ENCODE assay signal across 21 mouse cellular contexts in the genomic region with DNA sequence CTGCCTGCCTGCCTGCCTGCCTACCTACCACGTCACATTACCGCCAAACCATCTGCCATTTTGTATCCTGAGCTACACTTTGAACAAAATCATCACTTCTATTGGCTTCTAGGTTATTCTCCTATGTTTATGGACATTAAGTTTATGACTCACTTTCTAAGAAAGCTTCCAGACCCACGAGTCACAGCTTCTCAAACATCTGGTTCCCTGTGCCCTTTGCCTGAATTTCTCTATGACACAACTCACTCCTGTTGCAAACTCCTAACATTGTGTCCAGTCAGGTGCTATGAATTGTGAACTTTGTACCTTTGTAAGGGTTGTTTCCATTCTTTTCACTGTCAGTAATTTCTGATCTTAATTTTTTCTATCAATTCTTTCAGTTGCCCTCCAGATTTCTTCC. TPM values are rescaled to one million over a fixed set of nuclear protein-coding genes. Genes with fewer than 3 reads are reported as not detected.
DNase-seq lines count a peak whose midpoint lies in the region; ATAC-seq and TF ChIP-seq lines count a peak whose summit lies in the region.
"Had no signal": no experiment of that assay in that cellular context is flagged by ENCODE, and none has a peak within 500 bp of the region (broad histone marks: within the 10 kb centered on the region; RNA-seq: fewer than 3 reads in every experiment).

No protein-coding gene starts in this region.

- no peak for DNase-seq in kidney, adult 2 months
- DNase-seq in 3T3-L1 (ENCODE audit: low read depth, low spot score) = peak; percentile 88
- no peak for DNase-seq in Patski (ENCODE audit: low read depth, low spot score)
- DNase-seq in stomach, postnatal 0 days (ENCODE audit: low spot score) = no peak
- DNase-seq in cerebellum, adult 18-20 months = no peak
- no peak for DNase-seq in retina, embryonic 14.5 days (ENCODE audit: low spot score)
- DNase-seq in lung, postnatal 0 days (ENCODE audit: low spot score) = no peak
- DNase-seq: adrenal gland, adult 2 months; adrenal gland, postnatal 10 days; adrenal gland, postnatal 25 days; cerebellum, adult 11 months; cerebellum, adult 2 months; cerebellum, adult 9-10 months; cerebellum, postnatal 10 days; cerebellum, postnatal 25 days; forebrain, postnatal 0 days had no signal

- CTCF ChIA-PET in Patski (lab: Charles Lee) = interaction anchor here (0.6 kb wide), 1 partner anchor 14 kb away, joined by 3 read pairs; no protein-coding TSS in a partner anchor

- no peaks in the 10 kb centered on the region for H3K9me3 ChIP-seq in kidney, embryonic 15.5 days (replicated peaks)
- no peaks in the 10 kb centered on the region for H3K9me3 ChIP-seq in stomach, postnatal 0 days (ENCODE audit: control insufficient read depth, low read length)
- H3K9me3 ChIP-seq in lung, postnatal 0 days (ENCODE audit: low read length) = no peaks in the 10 kb centered on the region
- H3K9me3 ChIP-seq: embryonic facial prominence, embryonic 10.5 days; embryonic facial prominence, embryonic 12.5 days; forebrain, embryonic 13.5 days; forebrain, embryonic 15.5 days had no signal

- H3K27me3 ChIP-seq in kidney, adult 2 months (replicated peaks; ENCODE audit: control insufficient read depth, insufficient read depth, low read length) = no peaks in the 10 kb centered on the region
- H3K27me3 ChIP-seq in kidney, embryonic 15.5 days = no peaks in the 10 kb centered on the region
- no peaks in the 10 kb centered on the region for H3K27me3 ChIP-seq in Patski
- no peaks in the 10 kb centered on the region for H3K27me3 ChIP-seq in stomach, postnatal 0 days (ENCODE audit: control insufficient read depth, insufficient read depth, low read length)
- H3K27me3 ChIP-seq in lung, postnatal 0 days (replicated peaks; ENCODE audit: insufficient read depth, low read length) = no peaks in the 10 kb centered on the region
- H3K27me3 ChIP-seq: embryonic facial prominence, embryonic 12.5 days; forebrain, embryonic 13.5 days; forebrain, embryonic 15.5 days had no signal

- no peak overlapping the region for H3K9ac ChIP-seq in kidney, embryonic 15.5 days
- H3K9ac ChIP-seq in stomach, postnatal 0 days (ENCODE audit: low read length) = no peak overlapping the region
- H3K9ac ChIP-seq in lung, postnatal 0 days (replicated peaks; ENCODE audit: low read depth) = no peak overlapping the region
- H3K9ac ChIP-seq: embryonic facial prominence, embryonic 12.5 days; forebrain, embryonic 13.5 days; forebrain, embryonic 15.5 days; forebrain, postnatal 0 days had no signal

- no peaks in the 10 kb centered on the region for H3K36me3 ChIP-seq in kidney, adult 2 months (ENCODE audit: control insufficient read depth, insufficient read depth, low read length)
- H3K36me3 ChIP-seq in kidney, embryonic 15.5 days = no peaks in the 10 kb centered on the region
- no peaks in the 10 kb centered on the region for H3K36me3 ChIP-seq in stomach, postnatal 0 days (ENCODE audit: control insufficient read depth, insufficient read depth, low read length)
- no peaks in the 10 kb centered on the region for H3K36me3 ChIP-seq in lung, postnatal 0 days (ENCODE audit: insufficient read depth, low read length)
- H3K36me3 ChIP-seq: embryonic facial prominence, embryonic 10.5 days; embryonic facial prominence, embryonic 12.5 days; forebrain, embryonic 15.5 days had no signal

- no peak for TF ChIP-seq EP300 in stomach, postnatal 0 days (optimal IDR thresholded peaks at IDR 0.05)
- TF ChIP-seq EP300 in lung, postnatal 0 days (IDR thresholded peaks at IDR 0.05) = no peak

- ATAC-seq in kidney, embryonic 15.5 days (replicated peaks; ENCODE audit: low FRiP score) = no peak
- ATAC-seq in Patski = peak; percentile 67
- ATAC-seq in stomach, postnatal 0 days (ENCODE audit: low FRiP score, low TSS enrichment) = peak; percentile 76
- ATAC-seq in lung, postnatal 0 days = no peak
- ATAC-seq: forebrain, embryonic 13.5 days; forebrain, embryonic 15.5 days; forebrain, postnatal 0 days had no signal

- in situ Hi-C loops in Patski (cut with MboI; ENCODE audit: low pct_unique_long_range_greater_than_20kb) = no loop called here

- TF ChIP-seq CTCF in kidney, adult 2 months (conservative IDR thresholded peaks at IDR 0.05; ENCODE audit: insufficient read depth, insufficient read length, low read depth, low read length) = no peak
- no peak for TF ChIP-seq CTCF in Patski (IDR thresholded peaks at IDR 0.05)
- no peak for TF ChIP-seq CTCF in stomach, postnatal 0 days (IDR thresholded peaks at IDR 0.05; ENCODE audit: low read depth)
- no peak for TF ChIP-seq CTCF in lung, postnatal 0 days (IDR thresholded peaks at IDR 0.05)

- H3K4me1 ChIP-seq in kidney, adult 2 months (ENCODE audit: control insufficient read depth, insufficient read depth, low read length) = no peaks in the 10 kb centered on the region
- H3K4me1 ChIP-seq in kidney, embryonic 15.5 days = no peaks in the 10 kb centered on the region
- H3K4me1 ChIP-seq in stomach, postnatal 0 days (replicated peaks; ENCODE audit: control insufficient read depth, insufficient read depth) = no peaks in the 10 kb centered on the region
- no peaks in the 10 kb centered on the region for H3K4me1 ChIP-seq in lung, postnatal 0 days (ENCODE audit: insufficient read depth, low read depth, low read length)
- H3K4me1 ChIP-seq: embryonic facial prominence, embryonic 10.5 days; embryonic facial prominence, embryonic 12.5 days; forebrain, embryonic 13.5 days; forebrain, embryonic 15.5 days had no signal

- H3K27ac ChIP-seq in kidney, adult 2 months (ENCODE audit: insufficient read depth, low read depth, low read length) = peak overlapping the region; percentile 38; the same call in 1 of the 2 replicates
- no peak overlapping the region for H3K27ac ChIP-seq in kidney, embryonic 15.5 days
- no peak overlapping the region for H3K27ac ChIP-seq in stomach, postnatal 0 days (replicated peaks)
- no peak overlapping the region for H3K27ac ChIP-seq in lung, postnatal 0 days (ENCODE audit: low read length)
- H3K27ac ChIP-seq: embryonic facial prominence, embryonic 10.5 days; embryonic facial prominence, embryonic 12.5 days; forebrain, embryonic 13.5 days; forebrain, embryonic 15.5 days had no signal

- WGBS in kidney, adult 2 months = 76% methylated on average over 3 of the region's 3 CpGs
- WGBS in kidney, embryonic 15.5 days = 84% methylated on average over 3 of the region's 3 CpGs
- WGBS in stomach, postnatal 0 days = 70% methylated on average over 3 of the region's 3 CpGs
- 74% methylated on average over 3 of the region's 3 CpGs for WGBS in lung, postnatal 0 days

- POLR2A ChIA-PET in Patski (lab: Charles Lee) = no interaction called here

- no peak overlapping the region for H3K4me3 ChIP-seq in kidney, adult 2 months (ENCODE audit: insufficient read depth, low read depth, low read length)
- no peak overlapping the region for H3K4me3 ChIP-seq in kidney, embryonic 15.5 days (replicated peaks)
- H3K4me3 ChIP-seq in stomach, postnatal 0 days (ENCODE audit: low read depth, low read length) = no peak overlapping the region
- H3K4me3 ChIP-seq in lung, postnatal 0 days (ENCODE audit: low read depth, low read length) = no peak overlapping the region
- H3K4me3 ChIP-seq: embryonic facial prominence, embryonic 10.5 days; embryonic facial prominence, embryonic 12.5 days; forebrain, embryonic 13.5 days; forebrain, embryonic 15.5 days had no signal

- no peak for TF ChIP-seq POLR2A in kidney, adult 2 months (IDR thresholded peaks at IDR 0.05; ENCODE audit: low read depth, low read length)

- H3K4me2 ChIP-seq in kidney, embryonic 15.5 days = no peak overlapping the region
- H3K4me2 ChIP-seq in stomach, postnatal 0 days (replicated peaks; ENCODE audit: low read depth) = no peak overlapping the region
- no peak overlapping the region for H3K4me2 ChIP-seq in lung, postnatal 0 days (replicated peaks; ENCODE audit: low read depth, low read length)
- H3K4me2 ChIP-seq: embryonic facial prominence, embryonic 12.5 days; forebrain, embryonic 13.5 days; forebrain, embryonic 15.5 days had no signal

RNA-seq across cellular contexts. Expression of gene Hint3, which starts 8.8 kb away (rescaled TPM):
- 17.5 and 20.3 TPM in 2 replicates for polyA plus RNA-seq in kidney, adult 2 months (2012; rRNA removed)
- polyA plus RNA-seq in kidney, embryonic 15.5 days (2015; fragmentation: Nextera tagmentation; extraction: Ambion mirVana) = 27.6 and 27.7 TPM in 2 replicates
- polyA plus RNA-seq in Patski (2021) = 19.0 TPM
- polyA plus RNA-seq in stomach, postnatal 0 days (2015; fragmentation: Nextera tagmentation; extraction: Ambion mirVana) = 60.9 and 67.4 TPM in 2 replicates
- polyA plus RNA-seq in lung, postnatal 0 days (2015; fragmentation: Nextera tagmentation; extraction: Ambion mirVana) = 37.2 and 46.0 TPM in 2 replicates

RNA-seq across cellular contexts. Expression of gene Trmt11, which starts 37.7 kb away (rescaled TPM):
- polyA plus RNA-seq in kidney, adult 2 months (2012; rRNA removed) = 0.84 and 1.4 TPM in 2 replicates
- polyA plus RNA-seq in kidney, embryonic 15.5 days (2015; fragmentation: Nextera tagmentation; extraction: Ambion mirVana) = 27.4 and 30.8 TPM in 2 replicates
- 11.6 TPM for polyA plus RNA-seq in Patski (2021)
- polyA plus RNA-seq in stomach, postnatal 0 days (2015; fragmentation: Nextera tagmentation; extraction: Ambion mirVana) = 15.1 and 15.9 TPM in 2 replicates
- 14.8 and 15.4 TPM in 2 replicates for polyA plus RNA-seq in lung, postnatal 0 days (2015; fragmentation: Nextera tagmentation; extraction: Ambion mirVana)

Comparison
In these comparisons a context has a peak if more than half of its experiments do, and no peak if none do; other contexts are left out.
1. ATAC-seq: peak in Patski (single experiment) and stomach, postnatal 0 days (single experiment); none in kidney, embryonic 15.5 days (single experiment) and lung, postnatal 0 days (single experiment).